Mouse (Mus musculus): ENCODE measurements around the gene Lypla2.

- TF ChIP-seq CTCF (IDR thresholded peaks at IDR 0.05), result peak; percentile 82
- TF ChIP-seq EP300 (IDR thresholded peaks at IDR 0.05), result no peak
Measured at GRCm38 (mm10) chr4:135931832-135932231, 40.6 kb downstream of the Lypla2 start.
